In the genomic region with DNA sequence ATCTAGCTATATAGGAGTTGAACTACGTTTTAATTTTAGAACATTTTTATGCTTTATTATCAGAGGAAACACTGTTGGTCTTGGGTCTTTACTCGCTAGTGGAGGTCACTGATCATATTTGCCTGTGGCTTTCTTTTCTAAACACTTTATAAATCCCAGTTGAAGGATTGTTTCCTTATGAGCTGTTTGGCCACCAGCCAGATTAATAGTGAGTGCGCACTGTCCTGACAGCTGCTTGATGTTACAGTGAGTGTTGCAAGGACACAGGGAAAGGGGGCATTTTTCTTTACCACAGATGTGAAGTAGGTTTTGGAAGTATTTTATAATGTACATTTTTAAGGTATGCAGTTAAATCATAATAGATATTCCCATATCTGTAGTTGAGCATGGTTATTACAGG, we compare ENCODE assay signal across 12 mouse cellular contexts. TPM values are rescaled to one million over a fixed set of nuclear protein-coding genes. Genes with fewer than 3 reads are reported as not detected.
A peak's percentile ranks its signal among the peaks of the same experiment; 100 is the strongest.
DNase-seq lines count a peak whose midpoint lies in the region; ATAC-seq and TF ChIP-seq lines count a peak whose summit lies in the region.
"Had no signal": no experiment of that assay in that cellular context is flagged by ENCODE, and none has a peak within 500 bp of the region (broad histone marks: within the 10 kb centered on the region; RNA-seq: fewer than 3 reads in every experiment).

No protein-coding gene starts in this region.

- TF ChIP-seq CTCF in hindbrain, postnatal 0 days (IDR thresholded peaks at IDR 0.05; ENCODE audit: low read depth), result no peak
- no peak for TF ChIP-seq CTCF in forebrain, postnatal 0 days (IDR thresholded peaks at IDR 0.05; ENCODE audit: low read depth)

- peak; percentile 69 for DNase-seq in hindbrain, postnatal 0 days (ENCODE audit: low spot score)
- peak; percentile 55 for DNase-seq in adrenal gland, postnatal 14 days
- peak; percentile 24 for DNase-seq in lung, postnatal 25 days (ENCODE audit: low spot score)
- DNase-seq in layer of hippocampus, postnatal 25 days (ENCODE audit: extremely low spot score in 1 of 2, low spot score in 1 of 2), result no peak
- no peak for DNase-seq in ovary, postnatal 10 days (ENCODE audit: low spot score)
- DNase-seq in forebrain, postnatal 0 days, result no peak
- DNase-seq: cerebellum, adult 11-12 months; right cerebral cortex, postnatal 4 days had no signal

- 44% methylated on average over 3 of the region's 3 CpGs for WGBS in hindbrain, postnatal 0 days
- WGBS in hindbrain, embryonic 13.5 days, result 73% methylated on average over 3 of the region's 3 CpGs
- WGBS in intestine, embryonic 16.5 days, result 20% methylated on average over 3 of the region's 3 CpGs
- 62% methylated on average over 3 of the region's 3 CpGs for WGBS in forebrain, postnatal 0 days

- H3K27me3 ChIP-seq in hindbrain, postnatal 0 days (ENCODE audit: insufficient read depth, low read length), result no peaks in the 10 kb centered on the region
- H3K27me3 ChIP-seq in hindbrain, embryonic 13.5 days, result no peaks in the 10 kb centered on the region
- no peaks in the 10 kb centered on the region for H3K27me3 ChIP-seq in intestine, embryonic 16.5 days (replicated peaks; ENCODE audit: control insufficient read depth, insufficient read depth, low read length)
- no peaks in the 10 kb centered on the region for H3K27me3 ChIP-seq in forebrain, postnatal 0 days (ENCODE audit: insufficient read depth, low read length)

- ATAC-seq in hindbrain, postnatal 0 days, result no peak
- no peak for ATAC-seq in hindbrain, embryonic 13.5 days (ENCODE audit: low FRiP score)
- ATAC-seq in intestine, embryonic 16.5 days, result peak; percentile 67
- ATAC-seq in forebrain, postnatal 0 days, result no peak
- ATAC-seq: midbrain, embryonic 16.5 days had no signal

- no peak overlapping the region for H3K4me3 ChIP-seq in hindbrain, postnatal 0 days (ENCODE audit: low read length)
- H3K4me3 ChIP-seq in hindbrain, embryonic 13.5 days, result no peak overlapping the region
- H3K4me3 ChIP-seq in intestine, embryonic 16.5 days (ENCODE audit: low read length), result no peak overlapping the region
- H3K4me3 ChIP-seq in forebrain, postnatal 0 days (ENCODE audit: low read depth, low read length), result no peak overlapping the region
- H3K4me3 ChIP-seq: left cerebral cortex, adult 2 months had no signal

- no peak overlapping the region for H3K9ac ChIP-seq in hindbrain, postnatal 0 days (replicated peaks; ENCODE audit: low read length)
- H3K9ac ChIP-seq in hindbrain, embryonic 13.5 days, result no peak overlapping the region
- H3K9ac ChIP-seq in intestine, embryonic 16.5 days (ENCODE audit: low read depth, low read length), result no peak overlapping the region
- no peak overlapping the region for H3K9ac ChIP-seq in forebrain, postnatal 0 days

- no peaks in the 10 kb centered on the region for H3K4me1 ChIP-seq in hindbrain, postnatal 0 days (ENCODE audit: insufficient read depth, low read length)
- H3K4me1 ChIP-seq in hindbrain, embryonic 13.5 days (replicated peaks), result peaks cover 11% of the 10 kb centered on the region; the same call in 1 of the 2 replicates
- H3K4me1 ChIP-seq in intestine, embryonic 16.5 days (ENCODE audit: control insufficient read depth, insufficient read depth, low read length), result peaks cover 27% of the 10 kb centered on the region
- H3K4me1 ChIP-seq in forebrain, postnatal 0 days (ENCODE audit: insufficient read depth), result no peaks in the 10 kb centered on the region

- H3K27ac ChIP-seq in hindbrain, postnatal 0 days, result no peak overlapping the region; the same call in 1 of the 2 replicates
- no peak overlapping the region for H3K27ac ChIP-seq in hindbrain, embryonic 13.5 days
- H3K27ac ChIP-seq in intestine, embryonic 16.5 days (ENCODE audit: low read length), result 0 out of 2 replicates have a peak overlapping the region, but pooled peaks have one; percentile 39
- H3K27ac ChIP-seq in forebrain, postnatal 0 days (ENCODE audit: low read depth, low read length), result no peak overlapping the region
- H3K27ac ChIP-seq: left cerebral cortex, adult 2 months had no signal

- H3K4me2 ChIP-seq in hindbrain, postnatal 0 days (ENCODE audit: low read depth, low read length), result 0 out of 2 replicates have a peak overlapping the region, but pooled peaks have one; percentile 5
- no peak overlapping the region for H3K4me2 ChIP-seq in hindbrain, embryonic 13.5 days
- no peak overlapping the region for H3K4me2 ChIP-seq in intestine, embryonic 16.5 days (ENCODE audit: low read depth, low read length)
- no peak overlapping the region for H3K4me2 ChIP-seq in forebrain, postnatal 0 days (ENCODE audit: low read depth)

- H3K36me3 ChIP-seq in hindbrain, postnatal 0 days (ENCODE audit: insufficient read depth, low read length), result no peaks in the 10 kb centered on the region
- H3K36me3 ChIP-seq in hindbrain, embryonic 13.5 days, result no peaks in the 10 kb centered on the region
- H3K36me3 ChIP-seq in intestine, embryonic 16.5 days (ENCODE audit: control insufficient read depth, insufficient read depth, low read length), result 0 out of 2 replicates have a peak, but pooled peaks cover 1% of the 10 kb centered on the region
- no peaks in the 10 kb centered on the region for H3K36me3 ChIP-seq in forebrain, postnatal 0 days (ENCODE audit: insufficient read depth)

- H3K9me3 ChIP-seq in hindbrain, postnatal 0 days (ENCODE audit: low read length), result no peaks in the 10 kb centered on the region
- no peaks in the 10 kb centered on the region for H3K9me3 ChIP-seq in hindbrain, embryonic 13.5 days
- no peaks in the 10 kb centered on the region for H3K9me3 ChIP-seq in intestine, embryonic 16.5 days (ENCODE audit: control insufficient read depth, low read length)
- H3K9me3 ChIP-seq in forebrain, postnatal 0 days (ENCODE audit: low read length), result no peaks in the 10 kb centered on the region

RNA-seq across cellular contexts. Expression of a gene that starts 50.4 kb away (rescaled TPM):
- 4.7 and 6.3 TPM in 2 replicates for total RNA-seq in hindbrain, postnatal 0 days (2014; rRNA removed)
- 15.6 and 19.5 TPM in 2 replicates for polyA plus RNA-seq in hindbrain, postnatal 0 days (2015; fragmentation: Nextera tagmentation; extraction: Ambion mirVana)
- polyA plus RNA-seq in hindbrain, embryonic 13.5 days (2015; fragmentation: Nextera tagmentation; extraction: Ambion mirVana), result 24.0 and 25.0 TPM in 2 replicates
- total RNA-seq in adrenal gland, postnatal 14 days (2021), result 16.1 and 16.9 TPM in 2 replicates
- 23.2 and 24.9 TPM in 2 replicates for polyA plus RNA-seq in intestine, embryonic 16.5 days (2015; fragmentation: Nextera tagmentation; extraction: Ambion mirVana)
- total RNA-seq in layer of hippocampus, postnatal 25 days (2021), result 10 to 100 TPM; 14.0 to 15.4 TPM
- 6.1 and 8.7 TPM in 2 replicates for total RNA-seq in forebrain, postnatal 0 days (2014; rRNA removed)
- polyA plus RNA-seq in forebrain, postnatal 0 days (2015; fragmentation: Nextera tagmentation; extraction: Ambion mirVana), result 9.6 and 14.9 TPM in 2 replicates

Comparison
In these comparisons a context has a peak if more than half of its experiments do, and no peak if none do; other contexts are left out.
1. DNase-seq: peak in hindbrain, postnatal 0 days (single experiment), adrenal gland, postnatal 14 days (single experiment) and lung, postnatal 25 days (single experiment); none in layer of hippocampus, postnatal 25 days (0 of 2), ovary, postnatal 10 days (single experiment) and forebrain, postnatal 0 days (single experiment).